Mouse (Mus musculus) heart, postnatal 0 days (tissue): ENCODE measurements around the gene Zscan2. TPM values are rescaled to one million over a fixed set of nuclear protein-coding genes. Genes with fewer than 3 reads are reported as not detected.

ENCODE experiments used
- ATAC-seq: fragments of 200-750 bp; cut with Nextera tagmentation; 2 replicates; pipeline ENCODE4 v1.8.0; 2017; ENCODE audit warnings: low read depth, moderate number of reproducible peaks, moderate library complexity; ENCODE audit not compliant: insufficient read depth
- DNase-seq: peaks from one replicate; pipeline ENCODE4 v3.0.0-alpha.2; 2016; ENCODE audit warnings: low spot score
- H3K27ac ChIP-seq: fragments of 300-500 bp; sonication (generic); 2 replicates; pipeline ENCODE4 v1.5.1; 2014; ENCODE audit warnings: low read depth, mild to moderate bottlenecking
- H3K27me3 ChIP-seq: fragments of 300-500 bp; sonication (generic); 2 replicates; pipeline ENCODE4 v1.6.1; 2014; ENCODE audit warnings: low read length, mixed read lengths; ENCODE audit not compliant: control insufficient read depth, insufficient read depth
- H3K36me3 ChIP-seq: fragments of 300-500 bp; sonication (generic); replicated peaks from 2 replicates; pipeline ENCODE4 v1.6.1; 2014; ENCODE audit warnings: low read length, mixed read lengths; ENCODE audit not compliant: control insufficient read depth, insufficient read depth
- H3K4me1 ChIP-seq: fragments of 300-500 bp; sonication (generic); 2 replicates; pipeline ENCODE4 v1.6.1; 2014; ENCODE audit warnings: antibody characterized with exemption; ENCODE audit not compliant: control insufficient read depth, insufficient read depth
- H3K4me2 ChIP-seq: fragments of 300-500 bp; sonication (generic); 2 replicates; pipeline ENCODE4 v1.6.1; 2014; ENCODE audit warnings: low read depth, mild to moderate bottlenecking, low read length, moderate library complexity
- H3K4me3 ChIP-seq: fragments of 300-500 bp; sonication (generic); 2 replicates; pipeline ENCODE4 v1.5.1; 2014; ENCODE audit warnings: low read depth, low read length
- H3K9ac ChIP-seq: fragments of 300-500 bp; sonication (generic); replicated peaks from 2 replicates; pipeline ENCODE4 v1.6.1; 2014; ENCODE audit warnings: low read depth, low read length, mixed read lengths
- H3K9me3 ChIP-seq: fragments of 300-500 bp; sonication (generic); replicated peaks from 2 replicates; pipeline ENCODE4 v1.6.1; 2016; ENCODE audit warnings: low read length; ENCODE audit not compliant: control insufficient read depth
- CTCF ChIP-seq: IDR thresholded peaks from 2 replicates; pipeline ENCODE4 v1.5.1; 2016; ENCODE audit warnings: antibody characterized with exemption, control low read depth, low read depth
- EP300 ChIP-seq: IDR thresholded peaks from 2 replicates; pipeline ENCODE4 v1.6.1; 2016; ENCODE audit warnings: antibody characterized with exemption, low read depth
- WGBS: fragments of 180-500 bp; shearing (Covaris S2); extraction: QIAGEN DNeasy Blood & Tissue Kit; methylation state at CpG from one replicate; pipeline ENCODE4 v1.1.7; 2014; 5-methylcytosine and 5-hydroxymethylcytosine counted together
- polyA plus RNA-seq: library from polyadenylated mRNA; unstranded; fragments of >200 nt; fragmentation: Nextera tagmentation; extraction: Ambion mirVana; gene quantifications from 2 replicates; pipeline ENCODE4 v1.2.1, GENCODE M21; 2015
- total RNA-seq: library from RNA; depleted of rRNA; stranded (reverse); fragments of >200 nt; gene quantifications from 2 replicates; pipeline ENCODE4 v1.2.3, GENCODE M21; 2014; ENCODE audit warnings: low replicate concordance

The Zscan2 gene
- total and polyA plus RNA-seq, 2 experiments from 2014 or later: 1.3 to 3.7 TPM

- no peak for DNase-seq
- Histone ChIP-seq H3K36me3 (no peaks in the 10 kb centered on the region), H3K27ac (no peak overlapping the region)
These were observed 20.5 kb upstream of the Zscan2 start for GRCm38 (mm10) chr7:80840241-80840640.

GRCm38 (mm10) chr7:80840937-80841336 lies 19.8 kb upstream of the Zscan2 start:
- no peak overlapping the region for H3K4me3 ChIP-seq
- no peak for ATAC-seq
- WGBS: 73% methylated on average over 4 of the region's 4 CpGs

More at GRCm38 (mm10) chr7:80840241-80840640, 20.5 kb upstream of the Zscan2 start:
- no peak overlapping the region for H3K9ac ChIP-seq
- no peak overlapping the region for H3K4me3 ChIP-seq
- TF ChIP-seq EP300 (no peak), CTCF (no peak)
- no peaks in the 10 kb centered on the region for H3K27me3 ChIP-seq
- WGBS: 40% methylated on average over 1 of the region's 1 CpGs
- no peak overlapping the region for H3K4me2 ChIP-seq
- no peaks in the 10 kb centered on the region for H3K9me3 ChIP-seq
- no peak for ATAC-seq
- no peaks in the 10 kb centered on the region for H3K4me1 ChIP-seq

GRCm38 (mm10) chr7:80842132-80842531 lies 18.6 kb upstream of the Zscan2 start:
- H3K36me3 ChIP-seq: no peaks in the 10 kb centered on the region
- H3K27ac ChIP-seq: no peak overlapping the region
- WGBS: 61% methylated on average over 5 of the region's 5 CpGs
- no peak for ATAC-seq
- H3K9ac ChIP-seq: no peak overlapping the region
- H3K27me3 ChIP-seq: no peaks in the 10 kb centered on the region
- no peak for TF ChIP-seq EP300
- TF ChIP-seq CTCF: no peak
- no peak for DNase-seq
- H3K4me1 ChIP-seq: no peaks in the 10 kb centered on the region
- no peak overlapping the region for H3K4me3 ChIP-seq
- H3K9me3 ChIP-seq: no peaks in the 10 kb centered on the region
- no peak overlapping the region for H3K4me2 ChIP-seq

More at GRCm38 (mm10) chr7:80840937-80841336, 19.8 kb upstream of the Zscan2 start:
- TF ChIP-seq CTCF (no peak), EP300 (no peak)
- no peaks in the 10 kb centered on the region for H3K27me3 ChIP-seq
- no peak for DNase-seq
- H3K9ac ChIP-seq: no peak overlapping the region
- H3K27ac ChIP-seq: no peak overlapping the region
- no peaks in the 10 kb centered on the region for H3K4me1 ChIP-seq
- H3K4me2 ChIP-seq: no peak overlapping the region
- no peaks in the 10 kb centered on the region for H3K36me3 ChIP-seq
- H3K9me3 ChIP-seq: no peaks in the 10 kb centered on the region

GRCm38 (mm10) chr7:80843176-80843575 lies 17.5 kb upstream of the Zscan2 start:
- H3K36me3 ChIP-seq: no peaks in the 10 kb centered on the region
- no peak overlapping the region for H3K27ac ChIP-seq
- no peak overlapping the region for H3K4me3 ChIP-seq
- no peak for DNase-seq
- no peak for ATAC-seq
- 81% methylated on average over 1 of the region's 1 CpGs for WGBS
- TF ChIP-seq EP300 (no peak), CTCF (no peak)
- H3K9ac ChIP-seq: no peak overlapping the region
- H3K4me2 ChIP-seq: no peak overlapping the region
- no peaks in the 10 kb centered on the region for H3K4me1 ChIP-seq
- H3K27me3 ChIP-seq: no peaks in the 10 kb centered on the region
- H3K9me3 ChIP-seq: no peaks in the 10 kb centered on the region

- no peak overlapping the region for H3K9ac ChIP-seq
- no peak overlapping the region for H3K4me3 ChIP-seq
- H3K27ac ChIP-seq: no peak overlapping the region
- H3K4me1 ChIP-seq: no peaks in the 10 kb centered on the region; the same call in 1 of the 2 replicates
- no peaks in the 10 kb centered on the region for H3K9me3 ChIP-seq
- no peaks in the 10 kb centered on the region for H3K27me3 ChIP-seq
- TF ChIP-seq EP300 (no peak), CTCF (no peak)
- no peak for ATAC-seq
- no peaks in the 10 kb centered on the region for H3K36me3 ChIP-seq
- DNase-seq: no peak
- WGBS: 92% methylated on average over 8 of the region's 8 CpGs
- H3K4me2 ChIP-seq: no peak overlapping the region
These were observed 16.6 kb upstream of the Zscan2 start for GRCm38 (mm10) chr7:80843910-80844640.

GRCm38 (mm10) chr7:80844691-80845090 lies 16.0 kb upstream of the Zscan2 start:
- TF ChIP-seq CTCF (no peak), EP300 (no peak)
- 94% methylated on average over 12 of the region's 12 CpGs for WGBS
- Histone ChIP-seq H3K36me3 (no peaks in the 10 kb centered on the region), H3K9me3 (no peaks in the 10 kb centered on the region), H3K4me2 (no peak overlapping the region), H3K4me1 (peaks cover 3% of the 10 kb centered on the region; the same call in 1 of the 2 replicates), H3K27me3 (no peaks in the 10 kb centered on the region), H3K9ac (no peak overlapping the region), H3K27ac (no peak overlapping the region), H3K4me3 (no peak overlapping the region)
- DNase-seq: no peak
- ATAC-seq: no peak
